Mouse (Mus musculus) left cerebral cortex, postnatal 10 days (tissue): ENCODE data around the gene Hist1h3d. TPM values are rescaled to one million over a fixed set of nuclear protein-coding genes. Genes with fewer than 3 reads are reported as not detected.

ENCODE experiments used
- microRNA-seq: library from miRNA; unstranded; fragments of <30 nt; microRNA quantifications from one replicate; pipeline ENCODE4 v1.2.0, GENCODE M21; 2022
- total RNA-seq, 2 experiments: library from RNA; stranded (reverse); gene quantifications; 2 replicates each; pipeline ENCODE4 v1.2.3; 2021

Gene Hist1h3d
- total RNA-seq, 2 experiments from 2014 or later, result 8.4 to 9.1 TPM

Small RNA genes lying within 50 kb of the gene (microRNA-seq; reads per million reads assigned to microRNA genes)
- gene Gm44297 (not detected), gene Gm44359 (not detected), gene Gm44394 (not detected)

Other genes with a start within 250 kb of the Hist1h3d start
- 10 to 100 TPM; 38.1 to 40.8 TPM for gene Zfp322a, start 206.6 kb upstream of the Hist1h3d start, total RNA-seq
- 1 to 10 TPM; 6.3 to 6.5 TPM for gene Abt1, start 151.9 kb upstream of the Hist1h3d start, total RNA-seq
- not detected for gene Btn1a1, start 109.9 kb upstream of the Hist1h3d start, total RNA-seq
- gene Btn2a2, start 86.9 kb upstream of the Hist1h3d start, total RNA-seq, result under 1 TPM; 0.75 to 0.88 TPM
- gene Hist1h4h, start 44.7 kb upstream of the Hist1h3d start, total RNA-seq, result 100 to 1,000 TPM; 265 to 270 TPM
- gene Hist1h2af, start 41.9 kb upstream of the Hist1h3d start, total RNA-seq, result 10 to 100 TPM; 27.0 to 28.3 TPM
- 10 to 100 TPM in 1 of 2 experiments, 1 to 10 TPM in 1; 9.7 to 10.4 TPM for gene Hist1h3g, start 40.3 kb upstream of the Hist1h3d start, total RNA-seq
- 1 to 10 TPM; 1.4 to 1.7 TPM for gene Hist1h2bh, start 32.4 kb upstream of the Hist1h3d start, total RNA-seq
- gene Hist1h3f, start 31.7 kb upstream of the Hist1h3d start, total RNA-seq, result 10 to 100 TPM; 22.6 to 23.0 TPM
- gene Hist1h4f, start 24.1 kb upstream of the Hist1h3d start, total RNA-seq, result 100 to 1,000 TPM; 148 to 159 TPM
- 1 to 10 TPM; 4.5 to 5.3 TPM for gene Hist1h1d, start 22.5 kb upstream of the Hist1h3d start, total RNA-seq
- gene Hist1h3e, start 13.4 kb upstream of the Hist1h3d start, total RNA-seq, result 10 to 100 TPM; 65.0 to 81.2 TPM
- 10 to 100 TPM in 1 of 2 experiments, 1 to 10 TPM in 1; 9.5 to 14.3 TPM for gene Hist1h2ae, start 4.5 kb upstream of the Hist1h3d start, total RNA-seq
- 100 to 1,000 TPM in 1 of 2 experiments, 10 to 100 TPM in 1; 94.0 to 103 TPM for gene Hist1h2bg, start 4.4 kb upstream of the Hist1h3d start, total RNA-seq
- 10 to 100 TPM; 38.1 to 39.3 TPM for gene Hist1h2bf, start 1.6 kb upstream of the Hist1h3d start, total RNA-seq
- gene Hist1h2ad, start 1.4 kb upstream of the Hist1h3d start, total RNA-seq, result 1 to 10 TPM; 5.8 to 9.4 TPM
- 100 to 1,000 TPM; 134 to 145 TPM for gene Hist1h4d, start 5.8 kb downstream of the Hist1h3d start, total RNA-seq
- gene Hist1h2be, start 45.4 kb downstream of the Hist1h3d start, total RNA-seq, result 1 to 10 TPM; 6.8 to 7.2 TPM
- 10 to 100 TPM; 62.5 to 68.0 TPM for gene Hist1h1e, start 46.8 kb downstream of the Hist1h3d start, total RNA-seq
- gene Hist1h2ac, start 108.2 kb downstream of the Hist1h3d start, total RNA-seq, result 1 to 10 TPM; 2.4 to 2.9 TPM
- 10 to 100 TPM; 17.4 to 21.2 TPM for gene Hist1h2bc, start 108.4 kb downstream of the Hist1h3d start, total RNA-seq
- gene Hist1h1t, start 120.1 kb downstream of the Hist1h3d start, total RNA-seq, result not detected
- gene Hist1h4c, start 122.7 kb downstream of the Hist1h3d start, total RNA-seq, result 100 to 1,000 TPM in 1 of 2 experiments, 10 to 100 TPM in 1; 94.0 to 104 TPM
- 1 to 10 TPM; 2.0 to 2.5 TPM for gene Hfe, start 135.1 kb downstream of the Hist1h3d start, total RNA-seq
- gene Hist1h1c, start 163.0 kb downstream of the Hist1h3d start, total RNA-seq, result 10 to 100 TPM; 75.9 to 81.0 TPM
- gene Hist1h3c, start 169.8 kb downstream of the Hist1h3d start, total RNA-seq, result 10 to 100 TPM; 13.2 to 15.0 TPM
- gene Hist1h2bb, start 171.0 kb downstream of the Hist1h3d start, total RNA-seq, result 10 to 100 TPM; 25.4 to 26.6 TPM
- gene Hist1h2ab, start 175.4 kb downstream of the Hist1h3d start, total RNA-seq, result 10 to 100 TPM; 43.9 to 44.2 TPM
- 10 to 100 TPM; 37.4 to 47.0 TPM for gene Hist1h3b, start 176.5 kb downstream of the Hist1h3d start, total RNA-seq
- gene Hist1h4b, start 181.2 kb downstream of the Hist1h3d start, total RNA-seq, result 10 to 100 TPM; 79.7 to 80.1 TPM
- 10 to 100 TPM; 77.4 to 83.3 TPM for gene Hist1h4a, start 185.5 kb downstream of the Hist1h3d start, total RNA-seq
- 10 to 100 TPM; 53.3 to 58.4 TPM for gene Hist1h3a, start 186.6 kb downstream of the Hist1h3d start, total RNA-seq
- gene Hist1h1a, start 187.9 kb downstream of the Hist1h3d start, total RNA-seq, result 10 to 100 TPM; 32.9 to 36.8 TPM
- gene Trim38, start 194.2 kb downstream of the Hist1h3d start, total RNA-seq, result under 1 TPM; 0.36 to 0.54 TPM
- gene Slc17a2, start 231.2 kb downstream of the Hist1h3d start, total RNA-seq, result not detected